Mouse (Mus musculus): Measurements from ENCODE around the gene Rpa1.

- no peak for TF ChIP-seq CTCF (IDR thresholded peaks at IDR 0.05; ENCODE audit: control insufficient read depth, insufficient read depth, insufficient replicate concordance, low read depth, low read length)
- TF ChIP-seq POLR2A (IDR thresholded peaks at IDR 0.05; ENCODE audit: control insufficient read depth, low read depth, low read length): no peak
These were observed 3.1 kb upstream of the Rpa1 start for GRCm38 (mm10) chr11:75351225-75351624.
